Mouse (Mus musculus) spleen, adult 18-20 months (tissue): ENCODE measurements around the gene Gypa.

Source experiments
- DNase-seq, 2 experiments: peaks; one replicate each; pipeline ENCODE4 v3.0.0; 2022; ENCODE audit warnings: mixed read lengths in 2 of 2

Gene Gypa

DNA sequence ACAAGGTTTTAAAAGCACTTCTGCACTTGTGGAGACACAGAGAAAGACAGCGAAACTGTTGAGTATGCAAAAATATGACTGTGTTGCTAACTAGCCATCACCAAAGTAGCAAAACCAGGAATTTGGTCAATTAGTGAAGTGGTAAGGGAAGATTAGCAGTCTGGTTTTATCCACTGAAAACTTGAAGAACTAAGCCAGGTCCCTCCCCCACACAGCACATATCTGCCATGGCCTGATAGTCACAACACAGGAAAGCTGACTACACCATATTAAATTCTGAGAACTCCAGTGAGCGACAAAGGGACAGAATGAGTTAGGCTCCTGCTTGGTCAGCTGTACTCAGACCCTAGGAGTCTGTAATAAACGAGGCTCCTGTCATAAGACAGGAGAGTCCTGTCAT is 57.7 kb downstream of the Gypa start:
- DNase-seq: no peak

DNA sequence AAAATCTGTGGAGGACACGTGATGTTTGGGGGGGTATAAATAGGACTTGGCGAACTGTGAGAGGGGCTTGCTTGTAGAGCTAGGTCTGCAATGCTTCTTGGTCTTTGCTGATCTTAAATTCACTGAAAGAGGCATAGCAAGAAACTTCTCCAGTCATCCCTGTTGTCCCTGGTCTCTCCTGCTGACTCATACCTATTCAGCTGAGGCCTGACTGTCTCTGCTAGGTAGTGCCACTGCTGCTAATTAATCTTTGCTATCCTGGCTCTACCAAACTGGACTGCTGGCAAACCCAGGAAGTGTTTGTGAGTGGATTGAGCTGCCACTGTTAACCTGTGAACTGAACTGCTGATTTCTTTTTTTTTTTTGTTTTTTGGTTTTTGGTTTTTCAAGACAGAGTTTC is 61.4 kb downstream of the Gypa start:
- DNase-seq: no peak
